Comparison of ENCODE assay signal across 11 mouse cellular contexts in the genomic region with DNA sequence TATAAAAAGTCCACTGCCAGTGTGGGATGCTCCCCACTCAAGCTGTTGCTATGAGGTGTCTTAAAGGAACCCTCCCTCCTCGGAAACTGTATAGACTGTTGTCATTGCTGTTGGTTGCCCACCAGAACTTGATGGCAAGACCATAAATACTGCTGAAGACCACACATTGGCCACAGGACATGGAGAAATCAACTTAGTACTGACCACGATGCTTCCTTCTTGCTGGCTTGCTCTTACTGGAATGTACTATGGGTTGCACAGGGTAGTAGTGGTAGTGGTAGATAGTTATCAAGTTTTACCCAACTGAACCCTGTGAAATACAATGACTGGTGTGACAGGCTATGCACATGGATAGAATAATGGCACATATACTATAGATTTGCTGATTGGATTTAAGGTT.
"Had no signal": no experiment of that assay in that cellular context is flagged by ENCODE, and none has a peak within 500 bp of the region (broad histone marks: within the 10 kb centered on the region; RNA-seq: fewer than 3 reads in every experiment).

No protein-coding gene starts in this region.

- ATAC-seq: liver, postnatal 0 days; lung, postnatal 0 days; midbrain, embryonic 13.5 days; midbrain, embryonic 15.5 days had no signal

- DNase-seq: liver, postnatal 0 days; lung, adult 2 months; lung, postnatal 14 days; lung, postnatal 36 days; right cerebral cortex, postnatal 14 days; thymus, adult 2 months; thymus, postnatal 25 days; thymus, postnatal 4 days had no signal
